Mouse (Mus musculus): Measurements from ENCODE around the gene Pitpnc1.

DNA sequence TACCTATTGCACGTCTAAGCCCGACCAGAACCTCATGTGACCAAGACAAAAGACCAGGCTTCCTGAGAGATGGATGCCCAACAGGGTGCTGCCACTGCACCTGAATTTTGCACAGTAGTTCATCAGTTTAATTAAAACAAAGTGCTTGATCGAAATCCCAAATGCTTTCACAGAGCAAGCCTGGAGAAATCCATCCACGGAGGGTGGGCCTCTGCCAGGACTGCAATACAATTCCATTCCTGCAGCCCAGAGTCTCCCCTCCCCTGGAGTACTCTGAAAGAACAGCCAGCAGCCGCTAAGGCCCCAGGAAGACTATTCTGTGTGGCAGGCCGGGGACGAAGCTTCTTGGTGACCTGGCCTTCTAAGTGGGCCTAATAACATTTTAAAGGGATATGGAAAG lies 50.6 kb downstream of the Pitpnc1 start:
- TF ChIP-seq CTCF (conservative IDR thresholded peaks at IDR 0.05 in 1 of 2, IDR thresholded peaks at IDR 0.05 in 1 of 2; ENCODE audit: low read depth in 2 of 2, low read length in 2 of 2) (no peak), NELFE (IDR thresholded peaks at IDR 0.05; ENCODE audit: low read depth, low read length) (no peak), MAFK (IDR thresholded peaks at IDR 0.05; ENCODE audit: insufficient replicate concordance, low read length) (no peak)
